Mouse (Mus musculus) G1E (cell line): ENCODE data around the gene Hhatl.

Experiments
- CTCF ChIP-seq: IDR thresholded peaks from 2 replicates; pipeline ENCODE4 v1.5.1; 2012; ENCODE audit warnings: low read depth, low read length, inconsistent platforms, mixed read lengths
- GATA1 ChIP-seq: IDR thresholded peaks from 2 replicates; pipeline ENCODE4 v1.6.1; 2012; ENCODE audit warnings: borderline replicate concordance, low read length, inconsistent platforms, mixed read lengths
- POLR2AphosphoS5 ChIP-seq: IDR thresholded peaks from 2 replicates; pipeline ENCODE4 v1.6.1; 2012; ENCODE audit warnings: low read depth, low read length, inconsistent platforms; ENCODE audit not compliant: insufficient replicate concordance
- TAL1 ChIP-seq: conservative IDR thresholded peaks from 2 replicates; pipeline ENCODE4 v1.6.1; 2012; ENCODE audit warnings: low read depth, low read length, inconsistent platforms, mixed read lengths

DNA sequence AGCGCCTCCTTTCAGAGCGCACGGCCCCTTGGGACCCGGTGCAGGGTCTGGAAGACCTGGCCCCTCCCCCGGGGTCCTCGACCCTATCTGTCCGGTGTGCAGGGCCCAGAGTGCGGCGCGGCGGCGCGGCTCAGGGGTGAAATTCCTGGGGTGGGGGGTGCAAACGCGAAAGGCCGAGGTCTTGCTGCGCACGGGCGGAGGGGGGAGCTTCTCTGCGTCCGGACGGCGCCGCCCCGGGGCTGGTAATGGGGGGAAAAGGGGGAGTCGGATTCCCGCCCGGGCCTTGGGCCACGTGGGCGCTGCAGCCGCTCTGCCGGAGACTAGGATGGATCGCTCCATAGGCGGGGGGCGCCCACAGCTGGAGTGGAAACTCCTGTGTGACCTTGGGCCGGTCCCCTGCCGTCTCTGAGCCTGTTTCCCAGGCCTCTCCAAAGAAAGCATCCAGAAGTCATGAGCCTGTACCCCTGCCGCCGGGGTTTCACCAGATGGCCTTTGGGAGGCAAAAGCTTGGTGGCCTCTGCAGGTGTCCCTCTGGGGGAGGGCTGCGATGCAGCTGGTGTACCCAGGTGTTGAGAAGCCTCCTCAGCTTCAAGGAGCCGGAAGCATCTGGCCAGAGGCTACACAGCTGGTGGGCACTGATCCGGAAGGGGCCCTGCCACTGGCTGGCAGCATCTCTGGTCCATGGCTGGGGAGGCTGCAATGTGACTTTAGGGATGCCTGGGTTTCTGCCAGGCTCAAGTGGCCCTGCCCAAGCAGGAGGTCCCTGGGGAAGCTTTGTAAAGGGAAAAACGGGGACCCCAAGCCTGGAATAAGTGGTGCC lies 31.8 kb downstream of the Hhatl start:
- no peak for TF ChIP-seq CTCF
- TF ChIP-seq POLR2AphosphoS5 = no peak
- TF ChIP-seq GATA1 = no peak
- TF ChIP-seq TAL1 = no peak
